Mouse (Mus musculus) heart, adult 2 months (tissue): ENCODE results near the gene Nxnl1.
A peak's percentile ranks its signal among the peaks of the same experiment; 100 is the strongest.
"Not testable (repeated sequence)": the region's sequence is repeated elsewhere in the genome, so short reads cannot be mapped to it uniquely, and the experiment has no call there.

Source experiments
- CTCF ChIP-seq: fragments of 200-600 bp; IDR thresholded peaks from 2 replicates; pipeline ENCODE4 v1.8.1; 2022; ENCODE audit warnings: antibody characterized with exemption, mild to moderate bottlenecking, moderate library complexity
- EP300 ChIP-seq: fragments of 200-500 bp; IDR thresholded peaks from 2 replicates; pipeline ENCODE4 v1.6.1; 2011; ENCODE audit warnings: low read depth, low read length, control low read depth; ENCODE audit not compliant: insufficient read depth
- POLR2A ChIP-seq: fragments of 200-500 bp; IDR thresholded peaks from 2 replicates; pipeline ENCODE4 v1.6.1; 2011; ENCODE audit warnings: mild to moderate bottlenecking, low read depth, low read length, control low read depth; ENCODE audit not compliant: insufficient read depth

- TF ChIP-seq EP300 = peak; percentile 65; the same call in 1 of the 2 replicates
- TF ChIP-seq CTCF = peak; percentile 76
- TF ChIP-seq POLR2A = not testable (repeated sequence)
These were observed 47.2 kb downstream of the Nxnl1 start for GRCm38 (mm10) chr8:71519037-71519825.
